Mouse (Mus musculus): Measurements from ENCODE around the gene Atg10. TPM values are rescaled to one million over a fixed set of nuclear protein-coding genes. Genes with fewer than 3 reads are reported as not detected.
A peak's percentile ranks its signal among the peaks of the same experiment; 100 is the strongest.

Gene Atg10
- polyA plus RNA-seq, 1 experiment from 2014 or later = 13.3 TPM

DNA sequence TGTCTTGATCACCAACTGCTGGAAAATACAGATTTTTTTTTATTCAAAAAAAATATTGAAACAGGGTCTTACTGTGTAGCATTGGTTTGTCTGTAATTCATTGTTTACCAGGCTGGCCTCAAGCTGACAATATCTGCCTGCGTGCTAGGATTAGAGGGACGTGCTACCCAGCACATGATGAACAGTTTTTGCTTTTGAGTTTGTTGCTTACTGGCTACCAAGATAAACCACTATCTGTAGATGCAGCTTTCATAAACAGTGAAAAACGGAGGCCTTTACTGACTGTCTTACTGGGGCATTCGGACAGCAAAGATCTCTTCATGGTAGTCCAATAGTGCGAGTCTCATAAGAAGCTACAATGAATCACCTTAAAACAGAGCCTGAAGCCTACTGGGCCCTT, 333.7 kb downstream of the Atg10 start:
- Histone ChIP-seq H3K4me2 (replicated peaks; ENCODE audit: low read depth, low read length) (no peak overlapping the region), H3K27ac (ENCODE audit: low read length) (no peak overlapping the region), H3K9me3 (ENCODE audit: low read length) (no peaks in the 10 kb centered on the region), H3K27me3 (ENCODE audit: insufficient read depth, low read length) (no peaks in the 10 kb centered on the region), H3K4me3 (ENCODE audit: low read length) (no peak overlapping the region), H3K9ac (replicated peaks; ENCODE audit: low read length) (no peak overlapping the region), H3K4me1 (ENCODE audit: insufficient read depth, low read length) (peaks cover 5% of the 10 kb centered on the region; the same call in 1 of the 2 replicates), H3K36me3 (ENCODE audit: insufficient read depth, low read length) (no peaks in the 10 kb centered on the region)
- 89% methylated on average over 5 of the region's 5 CpGs for WGBS
- no peak for ATAC-seq (ENCODE audit: low FRiP score, low TSS enrichment)

DNA sequence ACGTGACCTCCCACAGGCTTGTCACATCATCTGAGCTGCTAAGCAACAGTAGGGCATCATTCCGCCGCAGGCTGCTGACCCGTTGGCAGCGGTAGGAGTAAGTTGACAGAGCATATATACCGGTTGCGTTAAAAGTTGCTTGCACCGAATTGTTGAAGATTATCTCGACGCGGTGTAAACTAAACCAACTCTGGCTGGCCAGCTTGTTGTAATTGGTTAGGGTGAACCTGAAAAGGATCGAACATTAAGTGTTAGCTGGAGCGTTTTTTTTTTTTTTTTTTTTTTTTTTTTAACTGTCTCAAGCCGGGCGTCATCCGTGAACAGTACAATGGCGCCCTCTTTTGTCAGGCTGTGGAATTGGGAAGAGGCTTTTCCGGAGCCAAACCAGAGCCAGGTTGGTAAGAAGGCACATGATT, 337.2 kb downstream of the Atg10 start:
- Histone ChIP-seq H3K9me3 (ENCODE audit: low read length) (no peaks in the 10 kb centered on the region), H3K36me3 (ENCODE audit: insufficient read depth, low read length) (no peaks in the 10 kb centered on the region), H3K4me1 (ENCODE audit: insufficient read depth, low read length) (peaks cover 5% of the 10 kb centered on the region; the same call in 1 of the 2 replicates), H3K9ac (replicated peaks; ENCODE audit: low read length) (peak overlapping the region; percentile 60), H3K27ac (ENCODE audit: low read length) (no peak overlapping the region), H3K4me2 (replicated peaks; ENCODE audit: low read depth, low read length) (peak overlapping the region; percentile 74), H3K27me3 (ENCODE audit: insufficient read depth, low read length) (no peaks in the 10 kb centered on the region), H3K4me3 (ENCODE audit: low read length) (peak overlapping the region; percentile 52)
- peak; percentile 62; the same call in 1 of the 2 replicates for ATAC-seq (ENCODE audit: low FRiP score, low TSS enrichment)
- 1% methylated on average over 18 of the region's 18 CpGs for WGBS

DNA sequence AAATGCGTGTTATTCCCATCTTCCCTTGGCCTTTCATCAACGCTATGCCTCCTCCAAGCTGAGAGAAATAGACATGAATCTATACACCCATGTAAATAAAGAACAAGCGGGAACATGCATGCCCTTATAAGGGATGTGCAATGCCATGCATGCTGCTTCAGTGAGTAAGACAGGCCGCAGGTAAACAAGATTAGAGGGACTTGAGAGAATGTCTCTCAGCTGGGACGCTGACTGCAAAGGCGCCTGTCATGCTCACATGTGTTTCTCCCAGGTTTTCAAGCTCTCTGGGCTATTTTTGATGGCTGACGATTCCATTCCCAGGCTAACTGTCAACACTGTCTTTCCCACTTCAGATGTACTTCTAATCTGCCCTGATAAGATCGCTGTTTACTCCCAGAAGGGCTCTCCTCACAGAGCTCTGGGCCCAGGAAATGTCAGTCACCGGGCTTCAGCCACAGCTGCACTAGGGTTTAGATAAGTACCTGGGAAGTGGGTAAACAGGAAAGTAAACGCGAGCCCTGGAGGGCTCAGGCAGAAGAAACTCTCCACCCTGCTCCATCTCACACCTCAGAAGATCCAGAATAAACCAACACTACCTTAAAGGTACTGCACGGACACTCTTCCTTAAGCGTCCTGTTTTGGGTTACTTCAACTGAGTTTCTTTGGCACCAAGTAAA, 337.8 kb downstream of the Atg10 start:
- H3K27ac ChIP-seq (ENCODE audit: low read length) = no peak overlapping the region
- no peaks in the 10 kb centered on the region for H3K36me3 ChIP-seq (ENCODE audit: insufficient read depth, low read length)
- H3K27me3 ChIP-seq (ENCODE audit: insufficient read depth, low read length) = no peaks in the 10 kb centered on the region
- H3K4me3 ChIP-seq (ENCODE audit: low read length) = peak overlapping the region; percentile 52
- peaks cover 5% of the 10 kb centered on the region; the same call in 1 of the 2 replicates for H3K4me1 ChIP-seq (ENCODE audit: insufficient read depth, low read length)
- 50% methylated on average over 13 of the region's 13 CpGs for WGBS
- H3K9me3 ChIP-seq (ENCODE audit: low read length) = no peaks in the 10 kb centered on the region
- no peak overlapping the region for H3K9ac ChIP-seq (replicated peaks; ENCODE audit: low read length)
- H3K4me2 ChIP-seq (replicated peaks; ENCODE audit: low read depth, low read length) = peak overlapping the region; percentile 74
- ATAC-seq (ENCODE audit: low FRiP score, low TSS enrichment) = peak; percentile 57; the same call in 1 of the 2 replicates

Other genes with a start within 250 kb of the Atg10 start
- 130 and 138 TPM in 2 replicates for gene Ssbp2, start 236.3 kb upstream of the Atg10 start, polyA plus RNA-seq (2015; fragmentation: Nextera tagmentation; extraction: Ambion mirVana)

All from kidney, embryonic 16.5 days (tissue).